Mouse (Mus musculus) gastrocnemius, postnatal 4 days (tissue): ENCODE results near the gene Cep89. TPM values are rescaled to one million over a fixed set of nuclear protein-coding genes. Genes with fewer than 3 reads are reported as not detected.

Experiments
- DNase-seq, 2 experiments: peaks; one replicate each; pipeline ENCODE4 v3.0.0; 2021 to 2022; ENCODE audit warnings: low spot score in 2 of 2, mixed read lengths in 2 of 2
- long read RNA-seq, 2 experiments: library from polyadenylated mRNA; stranded (forward); transcript quantifications; one replicate each; pipeline ENCODE4 v2.0.0; 2021
- total RNA-seq, 2 experiments: library from RNA; stranded (reverse); gene quantifications; 2 replicates each; pipeline ENCODE4 v1.2.3; 2021

Gene Cep89
- 10 to 100 TPM; 10.7 to 14.7 TPM for total RNA-seq
- long read RNA-seq, experiment 1, transcript Cep89-201 (19 exons, 2,610 nt): major isoform, 5 of 12 reads
- long read RNA-seq, experiment 1, partial matches to known transcripts: 1 of 12 reads
- long read RNA-seq, experiment 1, other reads (novel, unspliced or antisense): 6 of 12 reads
- long read RNA-seq, experiment 2, transcript Cep89-201 (19 exons, 2,610 nt): major isoform, 8 of 25 reads
- long read RNA-seq, experiment 2, partial matches to known transcripts: 2 of 25 reads
- long read RNA-seq, experiment 2, other reads (novel, unspliced or antisense): 15 of 25 reads

- peak; percentile 73 to 84 for DNase-seq
Measured at GRCm38 (mm10) chr7:35396542-35397168, at the start of gene Cep89, which contains the start of gene Faap24. Gene Cep89 (plus strand): TSS chr7:35397035. Gene Faap24 (minus strand): TSS chr7:35396836.

DNA sequence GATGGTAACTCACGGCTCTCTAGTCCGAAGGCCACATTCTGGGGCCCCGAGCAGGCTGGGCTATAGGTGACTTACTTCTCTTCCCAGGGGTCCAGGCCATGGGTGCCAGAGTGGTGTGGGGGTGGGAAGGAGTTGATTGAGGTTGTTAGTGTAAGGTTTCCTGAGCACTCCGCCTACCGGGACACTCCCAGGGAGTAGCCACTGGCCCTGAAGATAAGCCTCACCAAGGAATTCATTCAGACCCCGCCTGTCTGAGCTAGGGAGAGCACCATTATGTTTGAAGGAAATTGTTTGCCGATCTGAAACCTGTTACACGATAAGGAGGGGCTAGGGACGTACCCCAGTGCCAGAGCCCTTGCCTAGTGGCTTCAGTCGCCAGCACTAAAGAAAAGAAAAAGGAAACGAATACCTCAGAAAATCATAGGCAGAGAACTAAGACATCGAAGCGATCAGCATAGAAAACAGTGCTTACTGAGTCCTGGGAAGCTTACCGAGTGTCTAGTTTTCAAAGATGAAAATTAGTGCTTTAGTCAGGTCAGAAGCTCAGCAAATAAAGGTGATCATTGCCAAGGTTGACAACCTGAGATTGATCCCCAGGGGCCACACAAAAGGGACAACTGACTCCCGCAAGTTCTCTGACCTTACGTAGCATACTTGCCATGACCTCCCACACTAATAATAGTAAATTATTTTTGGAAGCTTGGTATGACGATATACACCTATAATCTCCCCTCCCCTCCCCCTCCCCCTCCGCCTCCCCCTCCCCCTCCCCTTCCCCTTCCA is 48.7 kb upstream of the Cep89 start:
- no peak for DNase-seq

- no peak for DNase-seq
Measured at GRCm38 (mm10) chr7:35349022-35349421, 47.8 kb upstream of the Cep89 start.

DNA sequence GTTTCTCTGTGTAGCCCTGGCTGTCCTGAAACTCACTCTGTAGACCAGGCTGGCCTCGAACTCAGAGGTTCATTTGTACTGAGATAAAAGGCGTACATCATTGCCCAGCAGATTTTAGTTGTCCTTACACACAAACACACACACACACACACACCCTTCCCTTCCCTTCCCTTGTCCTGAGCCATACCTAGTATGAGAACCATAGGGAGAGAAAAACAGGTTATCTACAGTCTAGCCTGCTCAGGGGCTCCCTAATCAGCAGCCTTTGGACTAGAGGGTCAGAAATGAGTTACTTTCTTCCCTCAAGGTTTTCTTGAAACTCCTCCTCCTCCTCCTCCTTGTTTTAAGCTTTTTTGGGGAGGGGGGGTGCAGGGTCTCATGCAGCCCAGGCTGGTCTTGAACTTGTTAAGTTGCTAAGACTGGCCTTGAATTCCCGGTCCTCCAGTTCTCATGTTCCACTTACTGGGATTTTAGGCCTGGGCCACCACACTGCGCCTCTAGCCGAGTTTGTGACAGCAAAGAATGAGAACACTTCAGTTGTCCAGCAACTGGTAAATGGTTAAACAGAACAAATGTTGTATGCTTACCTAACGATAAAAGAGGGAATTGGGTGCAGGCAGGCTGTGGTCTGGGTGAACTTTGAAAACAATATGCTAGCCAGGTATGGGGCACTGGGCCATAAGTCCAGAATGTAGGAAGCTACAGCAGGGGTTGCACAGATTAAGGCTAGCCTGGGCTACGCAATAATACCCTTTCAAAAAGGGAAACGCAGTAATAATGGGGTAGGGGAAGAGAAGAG is 46.8 kb upstream of the Cep89 start:
- DNase-seq: no peak

DNA sequence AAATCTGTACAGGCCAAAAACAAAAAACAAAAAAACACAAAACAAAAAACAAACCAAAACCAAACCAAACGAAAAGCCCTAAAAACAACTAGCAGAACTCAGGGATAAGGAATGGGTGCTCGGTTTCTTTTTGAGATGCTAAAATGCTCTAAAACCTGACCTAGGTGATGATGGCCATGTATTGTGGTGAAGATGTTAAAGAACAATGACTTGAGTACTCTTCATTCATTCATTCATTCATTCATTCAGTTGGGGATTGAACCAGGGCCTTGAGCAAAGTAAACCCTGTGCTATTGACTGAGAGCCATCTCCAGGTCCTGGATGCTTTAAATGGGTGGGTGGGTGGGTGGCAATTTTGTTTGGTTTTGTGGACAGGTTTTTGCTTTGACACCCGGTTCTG is 45.7 kb upstream of the Cep89 start:
- DNase-seq: no peak

DNA sequence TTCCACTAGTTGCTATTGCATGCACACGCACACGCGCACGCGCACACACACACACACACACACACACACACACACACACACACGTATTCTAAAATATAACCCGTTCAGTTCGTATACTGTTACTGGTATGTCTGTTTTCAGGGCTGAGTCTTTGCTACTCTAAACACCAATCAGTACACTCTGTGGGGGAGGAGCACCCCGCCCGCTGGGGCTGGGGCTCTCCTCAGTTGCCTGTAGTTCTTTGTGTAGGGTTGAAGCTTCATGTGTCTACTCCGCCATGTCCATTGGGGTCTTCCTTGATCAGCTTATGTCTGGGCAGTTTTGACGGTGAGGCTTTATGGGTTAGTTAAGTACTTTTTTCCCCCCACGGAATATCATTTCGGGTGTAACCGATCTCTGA is 43.5 kb upstream of the Cep89 start:
- DNase-seq: no peak

- DNase-seq: no peak
Measured at GRCm38 (mm10) chr7:35355303-35355872, 41.4 kb upstream of the Cep89 start.

- no peak for DNase-seq
Measured at GRCm38 (mm10) chr7:35357621-35358020, 39.2 kb upstream of the Cep89 start.

GRCm38 (mm10) chr7:35362253-35362652 is 34.6 kb upstream of the Cep89 start:
- DNase-seq: no peak

DNA sequence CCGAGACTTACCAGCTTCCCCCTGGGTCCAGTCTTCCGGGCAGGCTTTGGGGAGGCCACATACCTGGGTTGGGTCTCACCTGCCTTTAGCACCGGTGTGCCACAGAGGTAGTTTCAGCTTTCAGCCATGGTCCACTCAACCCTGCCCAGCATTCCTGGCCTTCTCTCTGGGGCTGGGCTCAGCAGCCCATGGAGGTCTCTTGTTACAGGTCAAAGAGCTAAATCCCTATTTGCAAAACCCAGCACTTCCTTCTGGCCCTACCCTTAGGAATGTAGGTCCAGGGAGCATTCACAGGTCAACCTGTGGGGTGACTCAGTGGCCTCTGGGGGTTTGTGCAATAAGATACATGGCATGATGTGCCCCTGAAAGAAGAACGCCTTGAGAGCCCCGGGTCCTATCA is 34.0 kb upstream of the Cep89 start:
- no peak for DNase-seq

GRCm38 (mm10) chr7:35365161-35365910 is 31.5 kb upstream of the Cep89 start:
- no peak for DNase-seq

DNA sequence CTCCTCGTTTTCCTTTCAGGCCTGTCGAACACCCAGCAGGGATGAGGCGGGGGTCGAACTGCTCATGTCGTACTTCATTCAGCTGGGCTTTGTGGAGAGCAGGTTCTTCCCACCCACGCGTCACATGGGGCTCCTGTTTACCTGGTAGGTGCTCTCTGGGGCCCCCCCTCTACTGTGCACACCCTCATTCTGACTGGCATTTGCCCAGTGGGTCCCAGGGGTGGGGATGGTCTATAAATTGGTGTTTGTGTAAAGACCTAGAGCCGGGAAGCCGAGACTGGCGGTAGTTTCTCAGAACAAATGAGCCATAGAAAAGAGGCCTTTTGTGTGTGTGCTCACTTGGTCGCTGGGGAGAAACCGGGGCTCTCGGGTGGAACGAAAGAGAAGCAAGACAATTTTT is 25.7 kb upstream of the Cep89 start:
- no peak for DNase-seq

DNA sequence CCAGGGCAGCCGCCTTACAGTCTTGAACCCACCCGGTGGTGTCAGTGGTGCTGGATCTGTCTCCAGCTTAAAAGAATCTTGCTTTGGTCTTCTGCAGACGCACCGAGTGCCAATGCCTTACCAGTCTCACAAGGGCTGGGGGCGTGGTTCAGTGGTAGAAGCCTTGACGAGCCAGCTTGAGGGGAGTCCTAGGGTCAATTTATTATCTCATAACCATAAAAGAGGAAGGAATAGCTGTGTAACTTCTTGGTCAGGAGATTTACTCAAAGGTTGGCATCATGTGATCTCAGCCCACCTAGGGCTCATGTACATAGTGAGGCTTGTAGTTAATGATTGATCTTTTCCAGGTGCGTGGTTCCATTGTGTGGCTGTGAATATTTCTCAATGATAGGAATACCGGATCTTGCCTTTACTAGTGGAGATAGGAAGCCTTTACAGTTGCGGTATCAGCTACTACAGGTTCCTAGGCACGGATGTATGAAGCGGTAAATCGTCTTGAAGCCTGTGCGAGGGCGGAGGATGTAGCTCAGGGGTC is 24.3 kb upstream of the Cep89 start:
- DNase-seq: no peak

GRCm38 (mm10) chr7:35373146-35373989 is 23.5 kb upstream of the Cep89 start:
- no peak for DNase-seq

- DNase-seq: no peak
Measured at GRCm38 (mm10) chr7:35374265-35374664, 22.6 kb upstream of the Cep89 start.

- DNase-seq: no peak
Measured at GRCm38 (mm10) chr7:35376623-35377022, 20.2 kb upstream of the Cep89 start.

GRCm38 (mm10) chr7:35379492-35380119 is 17.2 kb upstream of the Cep89 start:
- no peak for DNase-seq

DNA sequence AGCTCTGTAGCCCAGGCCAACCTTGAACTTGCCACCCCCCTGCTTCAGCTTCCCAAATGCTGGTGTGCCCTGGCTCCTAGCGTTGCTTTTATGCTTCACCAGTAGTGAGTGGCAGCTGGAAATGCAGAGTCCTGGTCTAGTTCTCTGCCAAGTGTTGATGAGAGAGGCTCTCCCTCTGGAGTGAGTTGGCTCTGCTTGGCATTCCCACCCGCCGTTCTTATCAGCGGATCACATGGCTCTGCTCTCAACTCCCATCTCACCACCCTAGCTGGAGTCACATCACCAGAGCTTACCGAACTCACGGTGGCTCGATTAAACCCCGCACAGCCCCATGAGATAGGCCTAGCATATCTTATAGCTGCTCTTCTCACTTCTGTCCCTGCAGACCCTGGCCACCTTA is 16.5 kb upstream of the Cep89 start:
- no peak for DNase-seq

- DNase-seq: no peak
Measured at GRCm38 (mm10) chr7:35381861-35382260, 15.0 kb upstream of the Cep89 start.
